Mouse (Mus musculus): ENCODE data around the gene Lipi. TPM values are rescaled to one million over a fixed set of nuclear protein-coding genes. Genes with fewer than 3 reads are reported as not detected.

The Lipi gene
- polyA plus RNA-seq, 1 experiment from 2014 or later, result not detected

DNA sequence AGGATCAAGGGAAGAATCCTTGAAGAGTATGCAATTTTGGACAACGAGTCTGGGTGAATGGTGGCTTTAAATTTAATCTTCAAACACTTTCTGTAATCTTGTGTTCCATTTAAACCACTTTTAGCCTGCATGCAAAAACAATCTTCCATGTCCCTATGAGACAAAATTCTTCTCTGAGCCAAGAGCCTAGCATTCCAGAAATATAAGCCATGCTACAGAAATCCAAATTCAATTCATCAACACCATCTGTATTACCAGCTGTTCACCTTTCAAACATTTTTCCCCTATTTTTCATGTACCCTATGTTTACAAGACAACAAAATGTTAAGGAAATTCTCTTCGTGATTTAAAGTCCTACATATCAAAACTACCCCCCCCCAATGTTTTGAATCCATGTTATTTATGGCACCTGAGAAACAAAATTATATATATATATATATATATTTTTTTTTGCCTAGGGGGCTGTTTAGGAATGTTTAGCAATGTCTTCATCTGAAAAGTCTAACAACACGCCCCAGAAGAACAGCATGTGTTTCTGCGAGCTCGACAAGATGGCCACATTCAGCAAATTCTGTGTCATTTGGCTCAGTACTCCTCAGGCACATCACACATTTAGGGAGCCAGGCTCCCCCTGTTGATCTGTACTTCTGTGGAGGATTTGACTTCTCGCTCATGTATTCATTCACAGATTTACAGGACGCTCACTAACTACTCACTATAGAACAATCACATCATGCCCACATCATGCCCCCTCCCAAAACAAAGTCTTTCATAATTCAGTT is 47.9 kb downstream of the Lipi start:
- 66% methylated on average over 7 of the region's 7 CpGs for WGBS
- Histone ChIP-seq H3K36me3 (no peaks in the 10 kb centered on the region), H3K27ac (replicated peaks) (no peak overlapping the region), H3K4me3 (no peak overlapping the region), H3K9ac (replicated peaks) (no peak overlapping the region), H3K4me1 (no peaks in the 10 kb centered on the region), H3K9me3 (no peaks in the 10 kb centered on the region), H3K27me3 (no peaks in the 10 kb centered on the region), H3K4me2 (replicated peaks) (no peak overlapping the region)
- ATAC-seq (replicated peaks), result peak; percentile 81

DNA sequence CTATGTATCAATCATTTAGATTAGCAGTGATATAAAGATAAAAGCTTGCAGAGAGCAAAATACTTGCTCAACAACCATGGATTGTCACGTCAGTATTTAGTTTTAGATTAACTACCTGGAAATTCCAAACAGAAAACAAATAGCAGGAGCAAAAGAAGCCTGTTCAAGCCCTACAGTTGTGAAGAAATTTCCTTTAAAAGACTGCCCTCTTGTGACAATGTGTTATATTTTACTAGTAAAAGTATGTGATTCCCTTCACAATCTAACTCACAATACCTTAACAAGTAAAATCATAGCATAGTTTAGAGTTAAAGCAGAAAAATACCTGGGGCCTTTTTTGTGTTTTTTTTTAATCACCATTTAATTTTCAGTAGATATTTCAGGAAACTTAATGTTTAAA is 54.2 kb downstream of the Lipi start:
- Histone ChIP-seq H3K9me3 (no peaks in the 10 kb centered on the region), H3K4me1 (no peaks in the 10 kb centered on the region), H3K4me3 (no peak overlapping the region), H3K27ac (replicated peaks) (no peak overlapping the region), H3K9ac (replicated peaks) (no peak overlapping the region), H3K4me2 (replicated peaks) (no peak overlapping the region), H3K27me3 (no peaks in the 10 kb centered on the region), H3K36me3 (no peaks in the 10 kb centered on the region)
- no peak for ATAC-seq (replicated peaks)
- 31% methylated on average over 1 of the region's 1 CpGs for WGBS

DNA sequence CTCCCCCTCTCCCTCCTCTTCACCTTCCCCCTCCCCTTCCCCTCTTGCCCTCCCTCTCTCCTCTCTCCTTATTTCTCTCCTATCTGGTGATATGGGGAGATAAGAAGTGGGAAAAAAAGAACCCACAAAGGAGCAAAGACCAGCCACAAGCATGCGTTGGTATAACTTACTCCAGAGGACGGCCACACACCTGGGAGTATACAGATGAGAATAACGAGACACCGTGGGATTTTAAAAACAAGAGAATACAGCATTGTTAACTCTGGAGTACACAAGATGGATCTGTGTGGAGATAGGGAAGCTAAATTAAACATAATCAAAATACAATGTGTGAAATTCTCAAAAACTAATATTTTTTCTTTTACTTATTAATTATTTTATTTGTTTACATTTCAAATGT is 89.3 kb downstream of the Lipi start:
- H3K9ac ChIP-seq (replicated peaks), result no peak overlapping the region
- WGBS, result 90% methylated on average over 4 of the region's 4 CpGs
- no peaks in the 10 kb centered on the region for H3K9me3 ChIP-seq
- no peak for ATAC-seq (replicated peaks)
- no peaks in the 10 kb centered on the region for H3K27me3 ChIP-seq
- H3K36me3 ChIP-seq, result no peaks in the 10 kb centered on the region
- no peak overlapping the region for H3K27ac ChIP-seq (replicated peaks)
- no peak overlapping the region for H3K4me3 ChIP-seq
- H3K4me1 ChIP-seq, result no peaks in the 10 kb centered on the region
- H3K4me2 ChIP-seq (replicated peaks), result no peak overlapping the region

Other genes with a start within 250 kb of the Lipi start
- 1.2 and 1.4 TPM in 2 replicates for gene Rbm11, start 6.8 kb upstream of the Lipi start, polyA plus RNA-seq (2015; fragmentation: Nextera tagmentation; extraction: Ambion mirVana)
- gene Hspa13, start 181.0 kb upstream of the Lipi start, polyA plus RNA-seq (2015; fragmentation: Nextera tagmentation; extraction: Ambion mirVana), result 40.1 and 43.0 TPM in 2 replicates